Mouse (Mus musculus) left cerebral cortex, adult 8-10 months (tissue): ENCODE data around the gene Aifm1. TPM values are rescaled to one million over a fixed set of nuclear protein-coding genes. Genes with fewer than 3 reads are reported as not detected.
"Not testable (repeated sequence)": the region's sequence is repeated elsewhere in the genome, so short reads cannot be mapped to it uniquely, and the experiment has no call there.

Source experiments
- DNase-seq, 2 experiments: peaks; one replicate each; pipeline ENCODE4 v3.0.0; 2022; ENCODE audit warnings: low spot score in 2 of 2
- total RNA-seq, 4 experiments: library from RNA; stranded (reverse); gene quantifications; 2 replicates each; pipeline ENCODE4 v1.2.4; 2022

Aifm1 gene
- total RNA-seq, 4 experiments from 2014 or later = 23.6 to 26.2 (median 24.7) TPM

- DNase-seq = no peak
Measured at GRCm38 (mm10) chrX:48460496-48460895, 52.9 kb downstream of the Aifm1 start.

GRCm38 (mm10) chrX:48456956-48457355 is 56.4 kb downstream of the Aifm1 start:
- no peak for DNase-seq

DNA sequence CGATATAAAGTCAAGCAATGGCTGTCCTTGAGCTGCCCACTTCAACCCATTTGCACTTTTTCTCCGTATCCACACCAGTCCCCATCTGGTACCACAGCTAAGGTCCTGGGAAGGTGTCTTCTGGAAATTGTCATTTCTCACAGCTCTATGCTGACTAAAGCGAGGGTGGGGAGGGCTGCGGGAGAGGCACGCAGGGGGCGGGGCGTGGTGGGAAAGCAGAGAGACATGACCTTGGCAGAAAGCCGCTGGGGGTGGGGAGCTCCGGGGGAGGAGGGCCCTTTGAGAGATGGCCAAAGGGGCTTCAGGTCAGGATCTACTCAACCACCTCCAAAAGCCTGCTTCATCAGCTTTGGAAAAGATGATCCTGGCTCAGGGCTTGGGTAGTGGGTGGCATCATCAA is 58.3 kb downstream of the Aifm1 start:
- no peak for DNase-seq

DNA sequence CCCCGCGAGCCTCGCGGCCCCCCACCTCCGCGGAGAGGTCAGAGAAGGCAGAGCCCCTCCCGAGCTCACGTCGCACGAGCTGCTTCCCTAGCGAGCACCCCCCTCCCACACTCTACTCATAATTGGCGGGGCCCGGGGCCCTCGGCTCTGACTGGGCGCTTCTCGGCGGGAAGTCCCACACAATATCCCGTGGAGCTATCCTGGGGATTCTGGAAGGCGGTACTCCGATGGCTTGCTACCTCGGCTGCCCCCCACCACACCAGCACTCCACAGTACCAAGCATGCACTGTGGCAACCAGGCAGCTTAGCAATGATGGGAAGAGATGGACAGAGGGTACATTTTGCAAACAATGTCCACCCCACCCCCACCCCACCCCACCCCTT is 58.9 kb downstream of the Aifm1 start:
- no peak for DNase-seq

GRCm38 (mm10) chrX:48453736-48454494 is 59.4 kb downstream of the Aifm1 start:
- peak in 1 of 2 experiments; percentile 11 for DNase-seq

DNA sequence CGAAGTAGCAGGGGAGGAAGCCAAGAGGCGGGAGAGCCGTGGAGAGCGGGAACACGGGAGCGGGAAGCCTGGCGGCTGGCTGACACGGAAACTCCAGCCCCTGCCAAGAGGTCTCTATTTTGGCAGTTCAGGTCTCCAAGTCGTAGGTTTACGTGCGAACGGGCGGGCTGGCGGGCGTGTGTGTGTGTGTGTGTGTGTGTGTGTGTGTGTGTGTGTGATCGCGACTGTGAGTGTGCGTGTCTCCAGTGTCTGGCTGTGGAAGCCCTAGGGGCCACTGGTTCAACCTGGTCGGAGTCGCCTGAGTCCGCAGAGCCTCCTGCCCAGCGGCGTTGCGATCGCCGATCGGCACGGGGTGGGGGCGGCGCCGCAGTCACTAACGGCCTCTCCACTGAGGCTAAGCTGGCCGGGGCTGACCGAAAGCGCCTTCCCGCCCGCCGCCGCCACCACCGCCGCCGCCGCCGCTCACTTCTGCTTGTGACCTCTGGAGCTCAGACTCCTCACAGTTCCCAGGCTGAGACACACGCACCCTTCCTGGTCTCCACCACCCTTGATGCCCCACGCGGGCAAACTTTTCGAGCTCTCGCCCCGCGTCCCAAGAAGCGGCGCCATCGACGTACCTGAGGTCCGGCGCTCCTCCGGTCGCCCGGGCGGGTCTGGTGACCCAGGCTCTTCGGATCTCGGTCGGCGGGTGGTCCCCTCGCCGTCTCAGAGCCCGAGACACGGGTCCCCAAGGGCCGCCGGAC is 60.3 kb downstream of the Aifm1 start:
- DNase-seq = no peak

GRCm38 (mm10) chrX:48452231-48452890 is 61.0 kb downstream of the Aifm1 start:
- DNase-seq = no peak

GRCm38 (mm10) chrX:48449646-48450045 is 63.7 kb downstream of the Aifm1 start:
- no peak for DNase-seq

GRCm38 (mm10) chrX:48444677-48445076 is 68.7 kb downstream of the Aifm1 start:
- DNase-seq = no peak

- no peak for DNase-seq
Measured at GRCm38 (mm10) chrX:48441954-48442353, 71.4 kb downstream of the Aifm1 start.

- no peak for DNase-seq
Measured at GRCm38 (mm10) chrX:48441548-48441947, 71.8 kb downstream of the Aifm1 start.

- no peak for DNase-seq
Measured at GRCm38 (mm10) chrX:48439036-48439435, 74.3 kb downstream of the Aifm1 start.

DNA sequence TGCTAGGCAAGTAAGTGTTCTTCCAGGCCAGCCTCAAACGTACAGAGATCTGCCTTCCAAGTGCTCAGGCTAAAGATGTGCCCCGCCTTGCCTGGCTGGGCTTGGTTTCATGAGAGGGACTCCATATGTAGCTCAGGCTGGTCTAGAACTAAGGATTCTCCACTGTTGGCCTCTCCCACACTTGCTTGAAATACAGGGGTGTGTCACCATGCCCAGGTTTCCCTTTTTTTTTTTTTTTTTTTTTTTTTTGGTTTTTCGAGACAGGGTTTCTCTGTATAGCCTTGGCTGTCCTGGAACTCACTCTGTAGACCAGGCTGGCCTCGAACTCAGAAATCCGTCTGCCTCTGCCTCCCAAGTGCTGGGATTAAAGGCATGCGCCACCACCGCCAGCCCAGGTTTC is 77.3 kb downstream of the Aifm1 start:
- DNase-seq = not testable (repeated sequence)

DNA sequence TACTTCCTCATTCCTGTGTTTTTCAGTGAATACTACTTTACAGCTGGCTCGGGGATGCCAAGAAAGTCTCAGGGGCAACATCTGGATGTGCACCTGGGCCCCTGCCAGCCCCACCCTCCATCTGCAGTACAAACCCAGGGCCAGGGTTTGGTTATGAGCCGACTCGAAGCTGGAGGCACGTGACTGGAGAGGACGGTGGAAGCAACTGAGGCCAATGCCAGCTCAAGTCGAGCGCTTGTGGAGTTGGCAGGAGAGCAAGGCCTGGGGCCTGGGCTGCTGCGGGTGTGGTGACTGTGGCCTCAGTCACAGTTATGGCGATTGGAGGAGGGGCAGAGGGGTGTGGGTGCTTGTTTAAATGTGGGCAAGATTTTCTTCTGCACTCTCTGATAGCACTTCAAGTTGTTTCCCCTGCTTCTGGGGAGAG is 77.9 kb downstream of the Aifm1 start:
- DNase-seq = no peak

GRCm38 (mm10) chrX:48434251-48434650 is 79.1 kb downstream of the Aifm1 start:
- DNase-seq = no peak

GRCm38 (mm10) chrX:48433527-48433899 is 79.8 kb downstream of the Aifm1 start:
- no peak for DNase-seq

DNA sequence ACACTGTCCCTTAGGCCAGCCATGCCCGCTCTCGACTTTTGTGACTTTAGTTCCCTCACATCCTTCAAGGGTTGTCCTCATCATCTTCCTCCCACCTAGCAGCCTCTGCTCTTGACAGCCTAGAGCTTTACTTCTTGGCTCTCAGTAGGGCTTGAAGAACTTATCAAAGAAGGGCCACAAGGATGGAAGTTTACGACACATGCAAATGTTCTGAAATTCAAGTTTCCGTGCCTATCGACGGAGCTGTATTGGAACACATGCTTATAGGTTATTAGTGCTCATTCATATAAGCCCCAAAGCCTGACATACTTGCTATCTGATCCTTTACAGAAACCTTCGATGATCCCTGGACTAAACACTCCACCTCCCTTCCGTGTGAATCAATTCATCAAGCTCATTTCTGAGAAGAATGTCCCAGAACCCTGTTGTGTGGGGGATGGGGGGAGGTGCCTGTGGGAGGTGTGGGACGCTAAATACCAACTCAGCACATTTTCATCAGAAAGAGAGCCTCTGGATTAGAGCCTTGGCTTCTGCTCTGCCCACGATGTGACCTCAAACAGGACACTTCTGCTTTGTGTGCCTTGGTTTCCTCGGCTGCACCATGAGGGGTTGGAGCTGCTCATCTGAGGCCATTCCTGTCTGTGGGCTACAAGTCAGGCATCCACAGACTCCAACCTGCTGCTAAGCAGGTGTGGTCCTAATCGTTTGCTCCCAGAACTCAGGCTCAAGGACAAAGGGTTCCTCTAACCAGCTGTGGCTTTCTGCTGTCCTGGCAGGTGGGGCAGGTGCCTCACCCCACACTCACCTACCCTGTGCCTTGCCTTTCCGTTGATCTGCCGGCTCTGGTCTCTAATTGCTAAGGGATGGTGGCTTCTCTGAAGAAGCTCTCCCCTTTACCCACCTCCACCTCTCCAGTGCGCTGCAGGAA is 80.5 kb downstream of the Aifm1 start:
- no peak for DNase-seq

DNA sequence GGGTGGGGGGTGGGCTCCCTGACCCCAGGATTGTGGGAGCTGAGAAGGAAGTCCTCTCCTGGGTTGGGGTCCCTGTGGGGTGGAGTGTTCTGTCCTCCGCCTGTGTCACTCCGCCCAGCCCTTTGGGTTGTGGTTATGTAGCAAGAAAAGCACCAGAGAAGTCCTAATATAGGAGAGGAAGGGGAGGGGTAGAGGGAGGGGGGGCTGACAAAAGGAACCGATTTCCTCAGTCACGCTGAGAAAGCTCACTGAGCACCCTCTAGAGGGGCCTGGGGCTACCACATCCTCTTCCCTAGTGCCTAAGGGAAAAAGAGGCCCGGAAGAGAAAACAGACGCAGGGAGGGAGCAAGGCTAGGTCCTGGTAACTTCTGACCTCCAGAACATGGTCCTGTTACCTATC is 83.8 kb downstream of the Aifm1 start:
- DNase-seq = no peak

DNA sequence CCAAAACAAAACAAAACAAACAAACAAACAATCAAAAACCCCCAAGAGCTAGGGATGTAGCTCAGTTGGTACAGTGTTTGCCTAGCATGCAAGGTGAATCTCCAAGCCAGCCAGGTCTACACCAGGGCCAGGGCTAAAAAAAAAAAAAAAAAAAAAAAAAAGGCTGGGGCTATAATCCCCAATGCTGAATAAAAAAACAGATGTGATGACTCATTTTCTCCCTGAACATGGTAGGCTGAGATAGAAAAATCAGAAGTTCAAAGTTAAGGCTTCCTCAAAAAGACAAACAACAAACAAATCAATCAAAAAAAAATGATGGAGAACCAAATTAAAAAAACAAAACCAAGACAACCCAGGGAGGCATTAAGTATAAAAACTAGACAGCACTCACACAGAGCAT is 84.3 kb downstream of the Aifm1 start:
- no peak for DNase-seq

- DNase-seq = no peak
Measured at GRCm38 (mm10) chrX:48428642-48429041, 84.7 kb downstream of the Aifm1 start.

GRCm38 (mm10) chrX:48428241-48428640 is 85.1 kb downstream of the Aifm1 start:
- DNase-seq = no peak
